Mouse (Mus musculus): ENCODE data around the gene Acsl5. TPM values are rescaled to one million over a fixed set of nuclear protein-coding genes. Genes with fewer than 3 reads are reported as not detected.

Gene Acsl5
- polyA plus RNA-seq, 1 experiment from 2014 or later, result 589 TPM

DNA sequence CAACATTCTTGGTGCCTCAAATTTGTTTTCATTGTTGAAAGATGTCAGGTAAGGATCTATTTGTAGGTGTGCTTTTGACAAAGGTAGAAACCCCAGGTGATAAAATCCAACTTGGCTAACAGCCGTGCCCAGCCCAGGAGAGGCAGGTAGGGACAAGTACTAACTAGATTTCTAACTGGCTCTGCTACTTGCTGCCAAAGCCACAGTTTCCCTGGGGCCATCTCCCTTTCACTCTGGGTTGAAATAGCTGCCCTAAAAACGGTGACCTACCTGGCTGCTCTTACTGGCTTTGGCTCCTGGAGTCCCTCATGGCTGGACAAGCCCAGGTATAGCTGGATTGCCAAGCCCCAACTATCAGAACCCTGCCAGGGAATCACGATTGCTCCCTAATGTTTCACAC, 15.0 kb downstream of the Acsl5 start:
- Histone ChIP-seq H3K4me3 (ENCODE audit: low read length) (no peak overlapping the region), H3K4me2 (ENCODE audit: low read depth, low read length) (no peak overlapping the region), H3K9ac (ENCODE audit: low read depth, low read length) (no peak overlapping the region), H3K36me3 (ENCODE audit: control insufficient read depth, insufficient read depth, low read length) (peaks cover 4% of the 10 kb centered on the region; the same call in 1 of the 2 replicates), H3K9me3 (ENCODE audit: control insufficient read depth, low read length) (no peaks in the 10 kb centered on the region), H3K27me3 (replicated peaks; ENCODE audit: control insufficient read depth, insufficient read depth, low read length) (no peaks in the 10 kb centered on the region), H3K27ac (ENCODE audit: low read length) (0 out of 2 replicates have a peak overlapping the region, but pooled peaks have one; percentile 0), H3K4me1 (ENCODE audit: control insufficient read depth, insufficient read depth, low read length) (peaks cover 38% of the 10 kb centered on the region)
- 83% methylated on average over 3 of the region's 3 CpGs for WGBS
- ATAC-seq, result no peak

DNA sequence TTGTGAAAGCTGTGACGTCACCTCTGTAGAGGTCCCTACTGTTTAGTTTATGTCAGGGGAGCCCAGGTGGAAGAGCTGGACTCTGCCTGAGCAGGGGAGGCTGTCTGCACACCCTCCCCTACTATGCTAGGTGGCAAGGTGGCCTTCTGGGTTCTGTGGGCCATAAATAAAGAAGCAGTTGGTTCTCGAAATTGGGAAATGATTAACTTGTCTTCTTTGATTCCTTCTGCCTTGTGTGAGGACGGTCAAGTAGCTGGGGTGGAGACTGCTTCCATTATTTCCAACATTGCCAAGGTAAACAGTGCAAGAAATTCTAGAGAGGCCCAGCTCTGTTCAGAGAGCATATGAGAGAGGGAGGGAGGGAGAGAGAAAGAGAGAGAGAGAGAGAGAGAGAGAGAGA, 16.4 kb downstream of the Acsl5 start:
- no peak overlapping the region for H3K4me2 ChIP-seq (ENCODE audit: low read depth, low read length)
- ATAC-seq, result peak; percentile 92

DNA sequence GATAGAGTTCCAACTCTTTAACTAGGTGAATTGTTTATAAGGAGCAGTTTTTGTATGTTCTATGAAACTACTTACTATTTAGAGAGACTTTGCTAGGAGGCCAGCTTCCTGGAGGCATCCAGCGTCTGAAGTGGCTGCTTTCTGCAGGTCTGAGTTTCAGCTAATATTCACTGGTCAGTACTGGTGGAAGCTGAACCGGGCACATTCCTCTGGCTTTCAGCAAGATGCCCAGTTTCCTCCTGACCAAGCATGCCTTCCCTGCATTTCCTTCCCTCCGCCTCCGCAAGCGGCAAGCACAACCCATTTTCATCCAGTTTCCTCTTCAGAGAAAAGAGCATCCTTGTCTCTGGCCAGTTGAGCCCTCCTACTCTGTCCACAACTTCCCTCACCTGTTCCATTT, 17.3 kb downstream of the Acsl5 start:
- Histone ChIP-seq H3K9me3 (ENCODE audit: control insufficient read depth, low read length) (no peaks in the 10 kb centered on the region), H3K4me3 (ENCODE audit: low read length) (no peak overlapping the region), H3K27me3 (replicated peaks; ENCODE audit: control insufficient read depth, insufficient read depth, low read length) (no peaks in the 10 kb centered on the region), H3K27ac (ENCODE audit: low read length) (peak overlapping the region; percentile 58), H3K4me2 (ENCODE audit: low read depth, low read length) (no peak overlapping the region), H3K4me1 (ENCODE audit: control insufficient read depth, insufficient read depth, low read length) (peaks cover 38% of the 10 kb centered on the region), H3K36me3 (ENCODE audit: control insufficient read depth, insufficient read depth, low read length) (peaks cover 4% of the 10 kb centered on the region; the same call in 1 of the 2 replicates), H3K9ac (ENCODE audit: low read depth, low read length) (no peak overlapping the region)
- no peak for ATAC-seq
- WGBS, result 86% methylated on average over 5 of the region's 5 CpGs

More for the DNA sequence above, 16.4 kb downstream of the Acsl5 start:
- Histone ChIP-seq H3K4me1 (ENCODE audit: control insufficient read depth, insufficient read depth, low read length) (peaks cover 38% of the 10 kb centered on the region), H3K9ac (ENCODE audit: low read depth, low read length) (no peak overlapping the region), H3K27ac (ENCODE audit: low read length) (peak overlapping the region; percentile 58), H3K9me3 (ENCODE audit: control insufficient read depth, low read length) (no peaks in the 10 kb centered on the region), H3K27me3 (replicated peaks; ENCODE audit: control insufficient read depth, insufficient read depth, low read length) (no peaks in the 10 kb centered on the region), H3K36me3 (ENCODE audit: control insufficient read depth, insufficient read depth, low read length) (peaks cover 4% of the 10 kb centered on the region; the same call in 1 of the 2 replicates), H3K4me3 (ENCODE audit: low read length) (no peak overlapping the region)
- 49% methylated on average over 3 of the region's 3 CpGs for WGBS

DNA sequence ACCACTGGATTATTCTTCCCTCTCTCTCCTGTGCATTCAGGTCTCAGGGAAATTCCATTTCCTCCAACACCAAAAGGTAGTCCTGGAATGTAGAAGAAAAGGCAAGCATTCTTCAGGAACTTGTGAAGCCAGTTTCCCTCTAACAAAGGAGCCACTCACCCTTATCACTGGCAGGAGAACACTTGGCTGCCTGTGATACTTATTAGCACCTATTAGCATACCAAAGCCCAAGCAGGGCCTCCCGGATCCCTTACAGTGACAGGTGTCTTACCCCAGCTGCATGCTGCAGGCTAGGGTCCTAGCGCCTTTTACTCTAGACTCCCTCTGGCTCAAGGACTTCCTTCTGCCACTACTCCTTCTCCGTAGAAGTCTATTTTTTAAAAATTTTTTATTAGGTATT, 19.7 kb downstream of the Acsl5 start:
- H3K27me3 ChIP-seq (replicated peaks; ENCODE audit: control insufficient read depth, insufficient read depth, low read length), result no peaks in the 10 kb centered on the region
- no peak overlapping the region for H3K4me3 ChIP-seq (ENCODE audit: low read length)
- H3K9ac ChIP-seq (ENCODE audit: low read depth, low read length), result no peak overlapping the region
- no peaks in the 10 kb centered on the region for H3K9me3 ChIP-seq (ENCODE audit: control insufficient read depth, low read length)
- peak; percentile 69 for ATAC-seq
- no peak overlapping the region for H3K4me2 ChIP-seq (ENCODE audit: low read depth, low read length)
- H3K4me1 ChIP-seq (ENCODE audit: control insufficient read depth, insufficient read depth, low read length), result peaks cover 33% of the 10 kb centered on the region
- H3K27ac ChIP-seq (ENCODE audit: low read length), result peak overlapping the region; percentile 57
- peaks cover 4% of the 10 kb centered on the region; the same call in 1 of the 2 replicates for H3K36me3 ChIP-seq (ENCODE audit: control insufficient read depth, insufficient read depth, low read length)
- WGBS, result 31% methylated on average over 3 of the region's 3 CpGs

DNA sequence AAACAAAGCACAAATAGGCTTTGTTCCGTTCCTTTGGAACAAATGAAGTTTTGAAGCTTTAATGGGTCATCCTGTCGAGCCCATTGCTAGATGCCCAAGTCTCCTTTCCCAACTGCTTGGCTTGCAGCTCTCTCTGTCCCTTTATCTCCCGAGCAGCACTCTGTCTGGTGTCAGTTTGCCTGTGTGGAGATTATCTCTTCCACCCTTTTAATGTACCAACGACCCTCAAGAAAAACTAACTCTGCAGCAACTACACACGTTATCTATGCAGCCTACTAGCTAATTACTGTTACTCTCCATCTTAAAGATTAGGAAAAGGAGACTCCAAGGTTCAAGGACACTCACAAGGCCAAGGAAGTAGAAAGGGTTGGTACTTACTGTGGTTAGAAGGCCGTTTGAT, 21.6 kb downstream of the Acsl5 start:
- Histone ChIP-seq H3K27ac (ENCODE audit: low read length) (no peak overlapping the region), H3K4me3 (ENCODE audit: low read length) (no peak overlapping the region), H3K9me3 (ENCODE audit: control insufficient read depth, low read length) (no peaks in the 10 kb centered on the region), H3K9ac (ENCODE audit: low read depth, low read length) (no peak overlapping the region), H3K4me2 (ENCODE audit: low read depth, low read length) (no peak overlapping the region), H3K4me1 (ENCODE audit: control insufficient read depth, insufficient read depth, low read length) (peaks cover 18% of the 10 kb centered on the region), H3K36me3 (ENCODE audit: control insufficient read depth, insufficient read depth, low read length) (peaks cover 4% of the 10 kb centered on the region; the same call in 1 of the 2 replicates), H3K27me3 (replicated peaks; ENCODE audit: control insufficient read depth, insufficient read depth, low read length) (no peaks in the 10 kb centered on the region)
- 68% methylated on average over 6 of the region's 6 CpGs for WGBS
- no peak for ATAC-seq

DNA sequence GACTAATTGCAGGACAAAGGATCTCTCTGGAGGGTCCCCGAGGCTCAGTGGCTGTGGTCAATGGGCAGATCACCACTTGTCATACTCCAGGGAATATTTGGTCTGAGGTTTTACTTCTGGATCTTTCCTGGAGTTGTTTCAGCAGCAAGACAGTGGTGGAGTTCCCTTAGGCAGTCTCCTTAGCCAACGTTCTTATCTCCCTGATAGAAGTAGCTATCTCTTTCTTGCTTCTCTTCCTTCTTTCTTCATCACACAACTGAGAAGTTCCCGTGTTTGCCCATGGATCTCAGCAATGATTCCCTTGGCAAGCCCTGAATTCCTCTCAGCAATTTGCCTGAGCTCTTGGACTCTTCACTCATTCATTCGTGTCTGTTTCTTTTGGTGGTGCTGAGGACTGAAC, 24.4 kb downstream of the Acsl5 start:
- ATAC-seq, result no peak
- Histone ChIP-seq H3K9me3 (ENCODE audit: control insufficient read depth, low read length) (no peaks in the 10 kb centered on the region), H3K9ac (ENCODE audit: low read depth, low read length) (no peak overlapping the region), H3K27ac (ENCODE audit: low read length) (no peak overlapping the region), H3K4me2 (ENCODE audit: low read depth, low read length) (no peak overlapping the region), H3K4me3 (ENCODE audit: low read length) (no peak overlapping the region), H3K4me1 (ENCODE audit: control insufficient read depth, insufficient read depth, low read length) (peaks cover 5% of the 10 kb centered on the region), H3K27me3 (replicated peaks; ENCODE audit: control insufficient read depth, insufficient read depth, low read length) (no peaks in the 10 kb centered on the region), H3K36me3 (ENCODE audit: control insufficient read depth, insufficient read depth, low read length) (peaks cover under 1% of the 10 kb centered on the region; the same call in 1 of the 2 replicates)
- WGBS, result 83% methylated on average over 4 of the region's 4 CpGs

DNA sequence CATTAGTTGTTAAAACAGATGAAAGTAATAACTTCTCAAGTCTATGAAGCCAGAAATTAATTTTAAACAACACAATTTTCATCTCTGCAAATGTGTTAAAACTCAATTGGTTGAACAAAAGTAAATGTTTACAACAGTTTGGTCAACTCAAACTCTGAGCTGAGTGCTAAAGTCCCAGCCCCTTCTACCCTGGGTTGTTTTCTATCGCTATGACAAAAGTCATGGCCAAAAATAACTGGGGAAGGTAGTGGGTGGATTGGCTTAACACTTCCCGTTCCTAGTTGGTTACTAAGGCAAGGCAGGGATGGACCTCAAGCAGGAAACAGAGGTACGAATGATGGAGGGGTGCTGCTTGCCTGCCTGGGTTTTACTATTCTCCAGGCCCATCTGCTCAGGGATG, 25.0 kb downstream of the Acsl5 start:
- H3K36me3 ChIP-seq (ENCODE audit: control insufficient read depth, insufficient read depth, low read length), result peaks cover 7% of the 10 kb centered on the region
- WGBS, result 81% methylated on average over 3 of the region's 3 CpGs

DNA sequence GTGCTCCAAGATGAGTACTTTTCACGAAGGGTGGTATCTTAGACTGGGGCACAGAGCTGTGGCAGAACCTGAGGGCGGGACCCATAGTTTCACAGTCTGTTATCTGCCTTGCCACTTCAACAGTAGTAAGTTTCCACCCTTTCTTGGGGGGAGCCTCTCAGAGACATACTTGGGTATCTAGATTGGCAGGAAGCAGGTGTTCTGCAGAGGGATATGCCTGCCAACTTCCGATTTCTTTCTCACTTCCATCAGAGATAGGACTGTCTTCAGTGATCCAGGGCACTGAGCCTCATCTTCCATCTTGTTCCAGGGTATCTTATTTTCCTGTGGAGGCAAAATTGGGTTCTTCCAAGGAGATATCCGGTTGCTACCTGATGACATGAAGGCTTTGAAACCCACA, 32.4 kb downstream of the Acsl5 start:
- peaks cover 17% of the 10 kb centered on the region; the same call in 1 of the 2 replicates for H3K36me3 ChIP-seq (ENCODE audit: control insufficient read depth, insufficient read depth, low read length)
- H3K9ac ChIP-seq (ENCODE audit: low read depth, low read length), result no peak overlapping the region
- no peak overlapping the region for H3K4me3 ChIP-seq (ENCODE audit: low read length)
- no peaks in the 10 kb centered on the region for H3K27me3 ChIP-seq (replicated peaks; ENCODE audit: control insufficient read depth, insufficient read depth, low read length)
- H3K4me2 ChIP-seq (ENCODE audit: low read depth, low read length), result no peak overlapping the region
- no peak overlapping the region for H3K27ac ChIP-seq (ENCODE audit: low read length)
- peak; percentile 70; the same call in 1 of the 2 replicates for ATAC-seq
- H3K9me3 ChIP-seq (ENCODE audit: control insufficient read depth, low read length), result no peaks in the 10 kb centered on the region
- 91% methylated on average over 4 of the region's 4 CpGs for WGBS
- H3K4me1 ChIP-seq (ENCODE audit: control insufficient read depth, insufficient read depth, low read length), result no peaks in the 10 kb centered on the region

More for the DNA sequence above, 25.0 kb downstream of the Acsl5 start:
- no peak overlapping the region for H3K4me3 ChIP-seq (ENCODE audit: low read length)
- H3K9me3 ChIP-seq (ENCODE audit: control insufficient read depth, low read length), result no peaks in the 10 kb centered on the region
- no peak for ATAC-seq
- H3K4me1 ChIP-seq (ENCODE audit: control insufficient read depth, insufficient read depth, low read length), result no peaks in the 10 kb centered on the region
- H3K9ac ChIP-seq (ENCODE audit: low read depth, low read length), result no peak overlapping the region
- H3K27me3 ChIP-seq (replicated peaks; ENCODE audit: control insufficient read depth, insufficient read depth, low read length), result no peaks in the 10 kb centered on the region
- no peak overlapping the region for H3K27ac ChIP-seq (ENCODE audit: low read length)
- H3K4me2 ChIP-seq (ENCODE audit: low read depth, low read length), result no peak overlapping the region

DNA sequence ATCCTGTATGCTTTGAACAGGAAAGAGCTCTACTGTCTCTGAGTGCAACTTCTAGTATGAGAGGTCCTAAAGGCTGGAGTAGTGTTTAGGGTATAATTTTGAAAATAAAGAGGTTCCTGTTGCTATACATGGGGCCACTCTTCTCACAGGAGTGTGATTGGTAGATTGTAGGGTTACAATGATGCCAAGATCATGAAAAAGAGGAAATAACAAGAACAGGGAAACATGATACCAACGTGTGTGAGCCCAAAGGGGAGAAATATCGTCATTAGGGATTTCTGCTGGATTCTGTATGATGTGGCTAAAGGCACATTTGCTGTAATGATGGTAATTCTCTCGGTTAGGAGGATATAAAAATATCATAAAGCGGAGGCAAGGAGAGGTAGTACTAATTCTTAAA, 34.3 kb downstream of the Acsl5 start:
- 91% methylated on average over 4 of the region's 4 CpGs for WGBS
- H3K9ac ChIP-seq (ENCODE audit: low read depth, low read length), result no peak overlapping the region
- H3K4me3 ChIP-seq (ENCODE audit: low read length), result no peak overlapping the region
- H3K27me3 ChIP-seq (replicated peaks; ENCODE audit: control insufficient read depth, insufficient read depth, low read length), result no peaks in the 10 kb centered on the region
- H3K27ac ChIP-seq (ENCODE audit: low read length), result no peak overlapping the region
- no peak overlapping the region for H3K4me2 ChIP-seq (ENCODE audit: low read depth, low read length)
- H3K4me1 ChIP-seq (ENCODE audit: control insufficient read depth, insufficient read depth, low read length), result no peaks in the 10 kb centered on the region
- no peak for ATAC-seq
- peaks cover 17% of the 10 kb centered on the region; the same call in 1 of the 2 replicates for H3K36me3 ChIP-seq (ENCODE audit: control insufficient read depth, insufficient read depth, low read length)
- no peaks in the 10 kb centered on the region for H3K9me3 ChIP-seq (ENCODE audit: control insufficient read depth, low read length)

DNA sequence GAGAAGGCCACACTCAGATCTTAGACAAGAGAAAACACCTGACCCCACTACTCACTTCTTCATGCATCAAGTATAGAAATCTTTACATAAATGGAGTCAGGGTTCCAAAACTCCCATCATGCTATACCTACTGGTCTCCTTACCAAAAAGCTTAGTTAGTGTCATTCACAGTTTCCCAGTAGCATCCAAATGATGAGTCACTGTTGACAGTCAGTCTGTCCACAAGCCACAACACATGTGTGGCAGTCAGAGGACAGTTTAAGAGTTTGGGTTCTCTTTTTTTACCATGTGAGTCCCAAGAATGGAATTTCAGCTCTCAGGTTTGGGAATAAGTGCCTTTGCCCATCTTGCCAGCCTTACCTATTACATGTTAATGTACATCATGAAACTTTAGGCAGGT, 37.2 kb downstream of the Acsl5 start:
- ATAC-seq, result no peak
- no peak overlapping the region for H3K4me2 ChIP-seq (ENCODE audit: low read depth, low read length)
- no peaks in the 10 kb centered on the region for H3K4me1 ChIP-seq (ENCODE audit: control insufficient read depth, insufficient read depth, low read length)
- peaks cover 6% of the 10 kb centered on the region; the same call in 1 of the 2 replicates for H3K36me3 ChIP-seq (ENCODE audit: control insufficient read depth, insufficient read depth, low read length)
- H3K9ac ChIP-seq (ENCODE audit: low read depth, low read length), result no peak overlapping the region
- H3K27me3 ChIP-seq (replicated peaks; ENCODE audit: control insufficient read depth, insufficient read depth, low read length), result no peaks in the 10 kb centered on the region
- no peak overlapping the region for H3K27ac ChIP-seq (ENCODE audit: low read length)
- no peaks in the 10 kb centered on the region for H3K9me3 ChIP-seq (ENCODE audit: control insufficient read depth, low read length)
- no peak overlapping the region for H3K4me3 ChIP-seq (ENCODE audit: low read length)
